Mouse (Mus musculus) midbrain, embryonic 10.5 days (tissue): ENCODE measurements at regions not wholly inside any gene's neighbourhood (a gene's known extent, or its start where the extent isn't known, plus 50 kb on each side); places are given as distances from the start of the nearest gene placed in this dataset.

Experiments
- DNase-seq: peaks from one replicate; pipeline ENCODE4 v3.0.0-alpha.2; 2017; ENCODE audit warnings: low spot score
- H3K27ac ChIP-seq: fragments of 300-500 bp; sonication (generic); replicated peaks from 2 replicates; pipeline ENCODE4 v1.5.1; 2016; ENCODE audit warnings: mild to moderate bottlenecking
- H3K27me3 ChIP-seq: fragments of 300-500 bp; sonication (generic); 2 replicates; pipeline ENCODE4 v1.6.1; 2016; ENCODE audit warnings: low read depth, mild to moderate bottlenecking; ENCODE audit not compliant: poor library complexity, severe bottlenecking
- H3K36me3 ChIP-seq: fragments of 300-500 bp; sonication (generic); 2 replicates; pipeline ENCODE4 v1.6.1; 2016; ENCODE audit warnings: mild to moderate bottlenecking, moderate library complexity
- H3K4me1 ChIP-seq: fragments of 300-500 bp; sonication (generic); 2 replicates; pipeline ENCODE4 v1.6.1; 2016
- H3K4me3 ChIP-seq: fragments of 300-500 bp; sonication (generic); 2 replicates; pipeline ENCODE4 v1.5.1; 2016; ENCODE audit warnings: mild to moderate bottlenecking, moderate library complexity
- H3K9me3 ChIP-seq: fragments of 300-500 bp; sonication (generic); replicated peaks from 2 replicates; pipeline ENCODE4 v1.6.1; 2016; ENCODE audit warnings: mild to moderate bottlenecking
- WGBS: fragments of 180-500 bp; shearing (Covaris S2); methylation state at CpG from one replicate; pipeline ENCODE4 v1.1.7; 2016; 5-methylcytosine and 5-hydroxymethylcytosine counted together

- WGBS = 84% methylated on average over 7 of the region's 7 CpGs
- no peaks in the 10 kb centered on the region for H3K36me3 ChIP-seq
- no peak overlapping the region for H3K27ac ChIP-seq
- H3K9me3 ChIP-seq = no peaks in the 10 kb centered on the region
- no peak overlapping the region for H3K4me3 ChIP-seq
- peaks cover 13% of the 10 kb centered on the region; the same call in 1 of the 2 replicates for H3K4me1 ChIP-seq
- no peak for DNase-seq
- no peaks in the 10 kb centered on the region for H3K27me3 ChIP-seq
These were observed 269.4 kb upstream of the Habp2 start for GRCm38 (mm10) chr19:56017524-56017923.

- DNase-seq = no peak
- no peaks in the 10 kb centered on the region for H3K36me3 ChIP-seq
- no peaks in the 10 kb centered on the region for H3K27me3 ChIP-seq
- 67% methylated on average over 7 of the region's 7 CpGs for WGBS
- H3K4me3 ChIP-seq = no peak overlapping the region
- peaks cover 13% of the 10 kb centered on the region; the same call in 1 of the 2 replicates for H3K4me1 ChIP-seq
- H3K27ac ChIP-seq = peak overlapping the region; percentile 49; the same call in 1 of the 2 replicates
- no peaks in the 10 kb centered on the region for H3K9me3 ChIP-seq
These were observed 267.8 kb upstream of the Habp2 start for GRCm38 (mm10) chr19:56019143-56019542.

- H3K4me3 ChIP-seq = no peak overlapping the region
- DNase-seq = no peak
- peaks cover 5% of the 10 kb centered on the region; the same call in 1 of the 2 replicates for H3K9me3 ChIP-seq
- no peaks in the 10 kb centered on the region for H3K36me3 ChIP-seq
- peaks cover 6% of the 10 kb centered on the region; the same call in 1 of the 2 replicates for H3K4me1 ChIP-seq
- WGBS = 69% methylated on average over 6 of the region's 6 CpGs
- no peaks in the 10 kb centered on the region for H3K27me3 ChIP-seq
- H3K27ac ChIP-seq = no peak overlapping the region
These were observed 264.6 kb upstream of the Habp2 start for GRCm38 (mm10) chr19:56022348-56022747.

GRCm38 (mm10) chr19:56024599-56024998 is 262.3 kb upstream of the Habp2 start:
- H3K27ac ChIP-seq = no peak overlapping the region
- peaks cover 10% of the 10 kb centered on the region; the same call in 1 of the 2 replicates for H3K27me3 ChIP-seq
- H3K36me3 ChIP-seq = no peaks in the 10 kb centered on the region
- 89% methylated on average over 4 of the region's 4 CpGs for WGBS
- peaks cover 9% of the 10 kb centered on the region for H3K4me1 ChIP-seq
- H3K4me3 ChIP-seq = no peak overlapping the region
- no peak for DNase-seq
- peaks cover 13% of the 10 kb centered on the region; the same call in 1 of the 2 replicates for H3K9me3 ChIP-seq

GRCm38 (mm10) chr19:56029428-56030281 is 257.3 kb upstream of the Habp2 start:
- 30% methylated on average over 21 of the region's 21 CpGs for WGBS
- peak; percentile 57 for DNase-seq
- peaks cover 13% of the 10 kb centered on the region; the same call in 1 of the 2 replicates for H3K9me3 ChIP-seq
- H3K27me3 ChIP-seq = peaks cover 10% of the 10 kb centered on the region; the same call in 1 of the 2 replicates
- no peaks in the 10 kb centered on the region for H3K36me3 ChIP-seq
- 0 out of 2 replicates have a peak overlapping the region, but pooled peaks have one; percentile 16 for H3K4me3 ChIP-seq
- H3K27ac ChIP-seq = peak overlapping the region; percentile 88
- H3K4me1 ChIP-seq = peaks cover 20% of the 10 kb centered on the region

- 77% methylated on average over 4 of the region's 4 CpGs for WGBS
- peaks cover 13% of the 10 kb centered on the region; the same call in 1 of the 2 replicates for H3K9me3 ChIP-seq
- no peak for DNase-seq
- peaks cover 20% of the 10 kb centered on the region for H3K4me1 ChIP-seq
- no peaks in the 10 kb centered on the region for H3K36me3 ChIP-seq
- no peak overlapping the region for H3K4me3 ChIP-seq
- peak overlapping the region; percentile 88 for H3K27ac ChIP-seq
- H3K27me3 ChIP-seq = peaks cover 10% of the 10 kb centered on the region; the same call in 1 of the 2 replicates
These were observed 256.5 kb upstream of the Habp2 start for GRCm38 (mm10) chr19:56030401-56030925.

GRCm38 (mm10) chr19:56034552-56034951 is 252.4 kb upstream of the Habp2 start:
- no peak for DNase-seq

GRCm38 (mm10) chr19:56037584-56037983 is 249.4 kb upstream of the Habp2 start:
- no peak overlapping the region for H3K27ac ChIP-seq
- 92% methylated on average over 3 of the region's 3 CpGs for WGBS
- no peak overlapping the region for H3K4me3 ChIP-seq
- H3K36me3 ChIP-seq = no peaks in the 10 kb centered on the region
- H3K4me1 ChIP-seq = peaks cover 7% of the 10 kb centered on the region; the same call in 1 of the 2 replicates
- DNase-seq = no peak
- H3K27me3 ChIP-seq = no peaks in the 10 kb centered on the region
- H3K9me3 ChIP-seq = no peaks in the 10 kb centered on the region

More at GRCm38 (mm10) chr19:56034552-56034951, 252.4 kb upstream of the Habp2 start:
- H3K4me1 ChIP-seq = peaks cover 16% of the 10 kb centered on the region
- whole genome bisulfite sequencing = 80% methylated on average over 4 of the region's 4 CpGs
- no peaks in the 10 kb centered on the region; the same call in 1 of the 2 replicates for H3K27me3 ChIP-seq
- H3K4me3 ChIP-seq = no peak overlapping the region
- H3K36me3 ChIP-seq = no peaks in the 10 kb centered on the region
- no peak overlapping the region for H3K27ac ChIP-seq
- H3K9me3 ChIP-seq = no peaks in the 10 kb centered on the region

GRCm38 (mm10) chr19:56039091-56040004 is 247.6 kb upstream of the Habp2 start:
- Histone ChIP-seq H3K36me3 (no peaks in the 10 kb centered on the region), H3K4me3 (no peak overlapping the region), H3K27me3 (no peaks in the 10 kb centered on the region), H3K9me3 (no peaks in the 10 kb centered on the region), H3K4me1 (peaks cover 7% of the 10 kb centered on the region; the same call in 1 of the 2 replicates), H3K27ac (no peak overlapping the region)
- WGBS = 85% methylated on average over 17 of the region's 17 CpGs
- DNase-seq = no peak

- no peaks in the 10 kb centered on the region for H3K9me3 ChIP-seq
- DNase-seq = no peak
- H3K27me3 ChIP-seq = peaks cover 7% of the 10 kb centered on the region; the same call in 1 of the 2 replicates
- no peak overlapping the region for H3K27ac ChIP-seq
- H3K4me1 ChIP-seq = peaks cover 7% of the 10 kb centered on the region; the same call in 1 of the 2 replicates
- H3K36me3 ChIP-seq = no peaks in the 10 kb centered on the region
- 87% methylated on average over 3 of the region's 3 CpGs for WGBS
- H3K4me3 ChIP-seq = no peak overlapping the region
These were observed 245.0 kb upstream of the Habp2 start for GRCm38 (mm10) chr19:56041930-56042329.

- Histone ChIP-seq H3K27me3 (peaks cover 27% of the 10 kb centered on the region), H3K36me3 (no peaks in the 10 kb centered on the region), H3K4me1 (no peaks in the 10 kb centered on the region), H3K4me3 (no peak overlapping the region), H3K9me3 (no peaks in the 10 kb centered on the region), H3K27ac (no peak overlapping the region)
- DNase-seq = no peak
- WGBS = 69% methylated on average over 16 of the region's 16 CpGs
These were observed 240.1 kb upstream of the Habp2 start for GRCm38 (mm10) chr19:56046784-56047390.

- H3K9me3 ChIP-seq = no peaks in the 10 kb centered on the region
- 92% methylated on average over 8 of the region's 8 CpGs for WGBS
- no peak for DNase-seq
- H3K27ac ChIP-seq = no peak overlapping the region
- peaks cover 71% of the 10 kb centered on the region for H3K27me3 ChIP-seq
- no peaks in the 10 kb centered on the region for H3K36me3 ChIP-seq
- peaks cover 8% of the 10 kb centered on the region for H3K4me1 ChIP-seq
- H3K4me3 ChIP-seq = no peak overlapping the region
These were observed 232.8 kb upstream of the Habp2 start for GRCm38 (mm10) chr19:56054186-56054585.
